ENCODE assay signal across 8 mouse cellular contexts in the genomic region with DNA sequence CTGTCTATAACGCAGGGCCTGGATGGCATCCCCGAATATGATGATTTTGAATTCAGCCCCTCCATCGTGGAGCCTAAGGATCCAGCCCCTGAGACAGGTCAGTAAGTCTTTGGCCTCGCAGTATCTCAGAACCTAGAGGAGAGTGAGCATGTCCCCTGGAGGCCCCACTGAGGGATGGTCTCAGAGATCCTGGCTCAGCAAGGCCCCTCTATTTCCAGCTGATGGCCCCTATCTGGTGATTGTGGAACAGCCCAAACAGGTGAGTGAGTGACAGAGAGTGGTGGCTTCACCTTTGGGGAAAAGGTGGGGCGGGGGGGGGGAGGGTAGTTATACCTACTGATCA. TPM values are rescaled to one million over a fixed set of nuclear protein-coding genes. Genes with fewer than 3 reads are reported as not detected.
DNase-seq lines count a peak whose midpoint lies in the region; ATAC-seq lines count a peak whose summit lies in the region.

No protein-coding gene starts in this region.

- peak overlapping the region; percentile 98 for H3K4me2 ChIP-seq in embryonic facial prominence, embryonic 12.5 days (replicated peaks)
- H3K4me2 ChIP-seq in hindbrain, embryonic 13.5 days: peak overlapping the region; percentile 87
- peak overlapping the region; percentile 65 for H3K4me2 ChIP-seq in midbrain, embryonic 14.5 days (ENCODE audit: low read length)

- no peak overlapping the region for H3K27ac ChIP-seq in embryonic facial prominence, embryonic 12.5 days
- no peak overlapping the region for H3K27ac ChIP-seq in hindbrain, embryonic 13.5 days
- H3K27ac ChIP-seq in midbrain, embryonic 14.5 days (replicated peaks; ENCODE audit: low read depth, low read length): no peak overlapping the region

- 51% methylated on average over 5 of the region's 5 CpGs for WGBS in embryonic facial prominence, embryonic 12.5 days
- WGBS in hindbrain, embryonic 13.5 days: 48% methylated on average over 5 of the region's 5 CpGs
- 62% methylated on average over 5 of the region's 5 CpGs for WGBS in midbrain, embryonic 14.5 days

- peaks cover 13% of the 10 kb centered on the region; the same call in 1 of the 2 replicates for H3K36me3 ChIP-seq in embryonic facial prominence, embryonic 12.5 days
- H3K36me3 ChIP-seq in hindbrain, embryonic 13.5 days: peaks cover 9% of the 10 kb centered on the region
- H3K36me3 ChIP-seq in midbrain, embryonic 14.5 days (ENCODE audit: control insufficient read depth, insufficient read depth, low read length): peaks cover 3% of the 10 kb centered on the region; the same call in 1 of the 2 replicates

- peak overlapping the region; percentile 66 for H3K4me3 ChIP-seq in embryonic facial prominence, embryonic 12.5 days
- peak overlapping the region; percentile 48; the same call in 1 of the 2 replicates for H3K4me3 ChIP-seq in hindbrain, embryonic 13.5 days
- no peak overlapping the region for H3K4me3 ChIP-seq in midbrain, embryonic 14.5 days (replicated peaks; ENCODE audit: low read depth, low read length)

- DNase-seq in layer of hippocampus, adult 8-10 months (ENCODE audit: low spot score in 2 of 2): peak; percentile 1 to 4
- DNase-seq in layer of hippocampus, postnatal 14 days (ENCODE audit: low spot score in 2 of 2): no peak
- no peak for DNase-seq in midbrain, embryonic 14.5 days
- DNase-seq in cerebellum, adult 18-20 months: no peak
- no peak for DNase-seq in left cerebral cortex, adult 11 months (ENCODE audit: low spot score)
- no peak for DNase-seq in right cerebral cortex, postnatal 4 days

- H3K9me3 ChIP-seq in embryonic facial prominence, embryonic 12.5 days: no peaks in the 10 kb centered on the region
- H3K9me3 ChIP-seq in hindbrain, embryonic 13.5 days: no peaks in the 10 kb centered on the region
- no peaks in the 10 kb centered on the region for H3K9me3 ChIP-seq in midbrain, embryonic 14.5 days (ENCODE audit: control insufficient read depth, low read length)

- ATAC-seq in embryonic facial prominence, embryonic 12.5 days (ENCODE audit: insufficient number of reproducible peaks, insufficient read depth, low FRiP score, low TSS enrichment): no peak
- ATAC-seq in hindbrain, embryonic 13.5 days (ENCODE audit: low FRiP score): no peak
- ATAC-seq in midbrain, embryonic 14.5 days (ENCODE audit: low FRiP score, low TSS enrichment): no peak

- H3K9ac ChIP-seq in embryonic facial prominence, embryonic 12.5 days: peak overlapping the region; percentile 68
- peak overlapping the region; percentile 59; the same call in 1 of the 2 replicates for H3K9ac ChIP-seq in hindbrain, embryonic 13.5 days
- no peak overlapping the region; the same call in 1 of the 2 replicates for H3K9ac ChIP-seq in midbrain, embryonic 14.5 days (replicated peaks; ENCODE audit: low read length)

- H3K4me1 ChIP-seq in embryonic facial prominence, embryonic 12.5 days: peaks cover 22% of the 10 kb centered on the region
- peaks cover 34% of the 10 kb centered on the region for H3K4me1 ChIP-seq in hindbrain, embryonic 13.5 days (replicated peaks)
- peaks cover 14% of the 10 kb centered on the region for H3K4me1 ChIP-seq in midbrain, embryonic 14.5 days (ENCODE audit: control insufficient read depth, insufficient read depth, low read length)

- H3K27me3 ChIP-seq in embryonic facial prominence, embryonic 12.5 days: peaks cover 25% of the 10 kb centered on the region
- H3K27me3 ChIP-seq in hindbrain, embryonic 13.5 days: peaks cover 60% of the 10 kb centered on the region
- H3K27me3 ChIP-seq in midbrain, embryonic 14.5 days (ENCODE audit: control insufficient read depth, insufficient read depth, low read length): peaks cover 24% of the 10 kb centered on the region; the same call in 1 of the 2 replicates

RNA-seq across cellular contexts. Expression of gene Nfkb2, which starts 2.1 kb away (rescaled TPM):
- total RNA-seq in layer of hippocampus, adult 8-10 months (2022): 1 to 10 TPM; 2.6 to 4.2 (median 3.3) TPM
- 1 to 10 TPM; 2.3 to 2.6 TPM for total RNA-seq in layer of hippocampus, postnatal 14 days (2021)
- 9.0 and 10.6 TPM in 2 replicates for polyA plus RNA-seq in embryonic facial prominence, embryonic 12.5 days (2016; fragmentation: Nextera tagmentation; extraction: Ambion mirVana)
- 2.3 and 2.4 TPM in 2 replicates for polyA plus RNA-seq in hindbrain, embryonic 13.5 days (2015; fragmentation: Nextera tagmentation; extraction: Ambion mirVana)
- 1.6 and 2.1 TPM in 2 replicates for polyA plus RNA-seq in midbrain, embryonic 14.5 days (2014; fragmentation: Nextera tagmentation; extraction: Ambion mirVana)

RNA-seq across cellular contexts. Expression of gene Psd, which starts 20.7 kb away (rescaled TPM):
- 100 to 1,000 TPM; 602 to 631 (median 613) TPM for total RNA-seq in layer of hippocampus, adult 8-10 months (2022)
- 100 to 1,000 TPM; 701 to 730 TPM for total RNA-seq in layer of hippocampus, postnatal 14 days (2021)
- 6.9 and 8.1 TPM in 2 replicates for polyA plus RNA-seq in embryonic facial prominence, embryonic 12.5 days (2016; fragmentation: Nextera tagmentation; extraction: Ambion mirVana)
- 58.4 and 59.3 TPM in 2 replicates for polyA plus RNA-seq in hindbrain, embryonic 13.5 days (2015; fragmentation: Nextera tagmentation; extraction: Ambion mirVana)
- polyA plus RNA-seq in midbrain, embryonic 14.5 days (2014; fragmentation: Nextera tagmentation; extraction: Ambion mirVana): 112 and 144 TPM in 2 replicates

RNA-seq across cellular contexts. Expression of gene Fbxl15, which starts 21.7 kb away (rescaled TPM):
- total RNA-seq in layer of hippocampus, adult 8-10 months (2022): 10 to 100 TPM; 22.9 to 29.3 (median 25.8) TPM
- total RNA-seq in layer of hippocampus, postnatal 14 days (2021): 10 to 100 TPM; 32.4 to 32.9 TPM
- polyA plus RNA-seq in embryonic facial prominence, embryonic 12.5 days (2016; fragmentation: Nextera tagmentation; extraction: Ambion mirVana): 15.4 and 16.4 TPM in 2 replicates
- 39.8 and 40.0 TPM in 2 replicates for polyA plus RNA-seq in hindbrain, embryonic 13.5 days (2015; fragmentation: Nextera tagmentation; extraction: Ambion mirVana)
- 45.8 and 53.5 TPM in 2 replicates for polyA plus RNA-seq in midbrain, embryonic 14.5 days (2014; fragmentation: Nextera tagmentation; extraction: Ambion mirVana)

RNA-seq across cellular contexts. Expression of gene Cuedc2, which starts 32.3 kb away (rescaled TPM):
- 100 to 1,000 TPM; 158 to 175 (median 166) TPM for total RNA-seq in layer of hippocampus, adult 8-10 months (2022)
- total RNA-seq in layer of hippocampus, postnatal 14 days (2021): 100 to 1,000 TPM; 156 to 162 TPM
- polyA plus RNA-seq in embryonic facial prominence, embryonic 12.5 days (2016; fragmentation: Nextera tagmentation; extraction: Ambion mirVana): 207 TPM in 2 replicates
- polyA plus RNA-seq in hindbrain, embryonic 13.5 days (2015; fragmentation: Nextera tagmentation; extraction: Ambion mirVana): 317 and 326 TPM in 2 replicates
- 300 and 307 TPM in 2 replicates for polyA plus RNA-seq in midbrain, embryonic 14.5 days (2014; fragmentation: Nextera tagmentation; extraction: Ambion mirVana)

RNA-seq across cellular contexts. Expression of gene Mfsd13a, which starts 34.7 kb away (rescaled TPM):
- total RNA-seq in layer of hippocampus, adult 8-10 months (2022): 10 to 100 TPM; 28.3 to 30.7 (median 30.3) TPM
- total RNA-seq in layer of hippocampus, postnatal 14 days (2021): 10 to 100 TPM; 31.7 to 32.5 TPM
- 4.4 and 4.6 TPM in 2 replicates for polyA plus RNA-seq in embryonic facial prominence, embryonic 12.5 days (2016; fragmentation: Nextera tagmentation; extraction: Ambion mirVana)
- 8.2 and 11.2 TPM in 2 replicates for polyA plus RNA-seq in hindbrain, embryonic 13.5 days (2015; fragmentation: Nextera tagmentation; extraction: Ambion mirVana)
- polyA plus RNA-seq in midbrain, embryonic 14.5 days (2014; fragmentation: Nextera tagmentation; extraction: Ambion mirVana): 7.2 and 7.7 TPM in 2 replicates

Comparison
In these comparisons a context has a peak if more than half of its experiments do, and no peak if none do; other contexts are left out.
1. DNase-seq: peak in layer of hippocampus, adult 8-10 months (2 of 2); none in layer of hippocampus, postnatal 14 days (0 of 2), midbrain, embryonic 14.5 days (single experiment), cerebellum, adult 18-20 months (0 of 2), left cerebral cortex, adult 11 months (single experiment) and right cerebral cortex, postnatal 4 days (single experiment).
2. Peak in every context shown above with its lines, with median percentiles within 50 percentile points of each other: H3K4me2 ChIP-seq.